Mouse (Mus musculus) E14TG2a.4 (cell line): ENCODE results near the gene Wipf2.
"Not testable (repeated sequence)": the region's sequence is repeated elsewhere in the genome, so short reads cannot be mapped to it uniquely, and the experiment has no call there.

Source experiments
- H3K27me3 ChIP-seq: 2 replicates; pipeline ENCODE4 v1.6.1; 2014; ENCODE audit warnings: low read length, control low read depth; ENCODE audit not compliant: insufficient read depth
- H3K36me3 ChIP-seq: 2 replicates; pipeline ENCODE4 v1.6.1; 2014; ENCODE audit warnings: low read length, control low read depth; ENCODE audit not compliant: insufficient read depth
- H3K4me1 ChIP-seq: replicated peaks from 2 replicates; pipeline ENCODE4 v1.6.1; 2014; ENCODE audit warnings: low read depth, low read length, control low read depth
- H3K4me3 ChIP-seq: replicated peaks from 2 replicates; pipeline ENCODE4 v1.5.1; 2014; ENCODE audit warnings: mild to moderate bottlenecking, low read length
- H3K9me3 ChIP-seq: 2 replicates; pipeline ENCODE4 v1.6.1; 2014; ENCODE audit warnings: low read length, control low read depth
- CTCF ChIP-seq: conservative IDR thresholded peaks from 2 replicates; pipeline ENCODE4 v1.5.1; 2014; ENCODE audit warnings: low read length
- NANOG ChIP-seq: IDR thresholded peaks from 2 replicates; pipeline ENCODE4 v1.6.1; 2014; ENCODE audit warnings: borderline replicate concordance, low read length, mixed read lengths
- POU5F1 ChIP-seq: IDR thresholded peaks from 2 replicates; pipeline ENCODE4 v1.6.1; 2014; ENCODE audit warnings: low read length, borderline replicate concordance

Gene Wipf2

GRCm38 (mm10) chr11:98929503-98929902, 66.1 kb downstream of the Wipf2 start:
- Histone ChIP-seq H3K9me3 (no peaks in the 10 kb centered on the region), H3K27me3 (peaks cover 54% of the 10 kb centered on the region), H3K4me3 (no peak overlapping the region), H3K4me1 (peaks cover 99% of the 10 kb centered on the region), H3K36me3 (no peaks in the 10 kb centered on the region)
- TF ChIP-seq POU5F1: no peak
- no peak for TF ChIP-seq NANOG
- no peak for TF ChIP-seq CTCF

- Histone ChIP-seq H3K9me3 (no peaks in the 10 kb centered on the region), H3K27me3 (peaks cover 60% of the 10 kb centered on the region), H3K4me1 (peaks cover 99% of the 10 kb centered on the region), H3K36me3 (no peaks in the 10 kb centered on the region), H3K4me3 (no peak overlapping the region)
- TF ChIP-seq POU5F1 (no peak), CTCF (no peak), NANOG (no peak)
These were observed 66.7 kb downstream of the Wipf2 start for GRCm38 (mm10) chr11:98930127-98930601.

GRCm38 (mm10) chr11:98930773-98931512, 67.5 kb downstream of the Wipf2 start:
- Histone ChIP-seq H3K4me3 (no peak overlapping the region), H3K27me3 (peaks cover 66% of the 10 kb centered on the region), H3K36me3 (no peaks in the 10 kb centered on the region), H3K9me3 (no peaks in the 10 kb centered on the region), H3K4me1 (peaks cover 99% of the 10 kb centered on the region)
- no peak for TF ChIP-seq NANOG
- TF ChIP-seq POU5F1: no peak
- no peak for TF ChIP-seq CTCF

GRCm38 (mm10) chr11:98931513-98932292, 68.3 kb downstream of the Wipf2 start:
- Histone ChIP-seq H3K36me3 (no peaks in the 10 kb centered on the region), H3K9me3 (no peaks in the 10 kb centered on the region), H3K27me3 (peaks cover 74% of the 10 kb centered on the region), H3K4me1 (peaks cover 99% of the 10 kb centered on the region), H3K4me3 (no peak overlapping the region)
- TF ChIP-seq CTCF (peak; percentile 34), POU5F1 (no peak)

- peaks cover 97% of the 10 kb centered on the region for H3K4me1 ChIP-seq
- H3K9me3 ChIP-seq: no peaks in the 10 kb centered on the region
- H3K27me3 ChIP-seq: peaks cover 72% of the 10 kb centered on the region
- no peak for TF ChIP-seq CTCF
- no peak for TF ChIP-seq NANOG
- TF ChIP-seq POU5F1: no peak
- H3K4me3 ChIP-seq: peak overlapping the region; percentile 49
- no peaks in the 10 kb centered on the region for H3K36me3 ChIP-seq
These were observed 69.1 kb downstream of the Wipf2 start for GRCm38 (mm10) chr11:98932293-98933091.

GRCm38 (mm10) chr11:98933151-98933550, 69.7 kb downstream of the Wipf2 start:
- H3K27me3 ChIP-seq: peaks cover 67% of the 10 kb centered on the region
- H3K4me1 ChIP-seq: peaks cover 92% of the 10 kb centered on the region
- H3K36me3 ChIP-seq: no peaks in the 10 kb centered on the region
- H3K4me3 ChIP-seq: peak overlapping the region; percentile 49
- H3K9me3 ChIP-seq: no peaks in the 10 kb centered on the region
- TF ChIP-seq NANOG (no peak), CTCF (0 out of 2 replicates have a peak, but pooled peaks have one; percentile 10)

- H3K27me3 ChIP-seq: peaks cover 60% of the 10 kb centered on the region
- H3K4me1 ChIP-seq: peaks cover 92% of the 10 kb centered on the region
- H3K36me3 ChIP-seq, H3K4me3 ChIP-seq, H3K9me3 ChIP-seq: not testable (repeated sequence)
These were observed 70.4 kb downstream of the Wipf2 start for GRCm38 (mm10) chr11:98933847-98934246.

GRCm38 (mm10) chr11:98934367-98934766, 70.9 kb downstream of the Wipf2 start:
- H3K36me3 ChIP-seq: no peaks in the 10 kb centered on the region
- peaks cover 92% of the 10 kb centered on the region for H3K4me1 ChIP-seq
- H3K9me3 ChIP-seq: no peaks in the 10 kb centered on the region
- H3K27me3 ChIP-seq: peaks cover 56% of the 10 kb centered on the region
- H3K4me3 ChIP-seq: no peak overlapping the region
- TF ChIP-seq CTCF: no peak
- no peak for TF ChIP-seq POU5F1
